8 mouse cellular contexts compared by ENCODE assay signal in the genomic region with DNA sequence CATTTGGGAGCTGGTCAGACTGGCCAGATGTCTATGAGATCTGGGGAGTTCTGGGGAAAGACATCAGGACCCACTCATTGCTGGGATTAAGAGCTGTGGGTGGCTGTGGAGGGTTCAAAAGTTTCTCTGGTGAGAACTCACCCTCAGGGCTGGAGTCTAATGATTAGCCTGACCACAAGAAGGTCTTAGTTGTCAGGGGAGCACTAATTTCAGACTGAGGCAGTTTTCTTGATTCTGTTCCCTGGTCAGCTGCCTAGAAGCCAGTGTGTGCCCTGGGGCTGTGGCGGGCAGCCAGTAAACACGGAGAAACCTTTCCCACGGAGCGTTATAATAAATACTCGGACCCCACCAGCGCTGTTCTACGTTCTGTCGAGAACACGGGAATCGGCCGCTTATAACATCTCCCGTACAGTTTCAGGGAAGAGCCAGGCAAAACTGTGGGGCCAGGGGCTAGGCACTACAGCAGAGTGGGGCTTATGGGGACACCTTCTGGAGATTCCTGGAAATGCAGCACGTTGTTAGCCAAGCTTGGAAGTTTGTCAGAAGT. TPM values are rescaled to one million over a fixed set of nuclear protein-coding genes. Genes with fewer than 3 reads are reported as not detected.
DNase-seq lines count a peak whose midpoint lies in the region; ATAC-seq and TF ChIP-seq lines count a peak whose summit lies in the region.

No protein-coding gene starts in this region.

- TF ChIP-seq CTCF in ES-Bruce4 (IDR thresholded peaks at IDR 0.05; ENCODE audit: low read depth, low read length), result peak; percentile 61

- WGBS in embryonic facial prominence, embryonic 11.5 days, result 6% methylated on average over 13 of the region's 13 CpGs
- WGBS in kidney, embryonic 14.5 days, result 15% methylated on average over 13 of the region's 13 CpGs
- 6% methylated on average over 13 of the region's 13 CpGs for WGBS in neural tube, embryonic 14.5 days

- ATAC-seq in embryonic facial prominence, embryonic 11.5 days (replicated peaks; ENCODE audit: insufficient number of reproducible peaks, low FRiP score, low TSS enrichment, low read depth), result peak; percentile 75
- peak; percentile 85 for ATAC-seq in kidney, embryonic 14.5 days (ENCODE audit: low FRiP score, low TSS enrichment)
- ATAC-seq in neural tube, embryonic 14.5 days (ENCODE audit: low read depth), result peak; percentile 87

- H3K4me3 ChIP-seq in ES-Bruce4 (ENCODE audit: low read depth, low read length), result peak overlapping the region; percentile 49; the same call in 1 of the 2 replicates
- H3K4me3 ChIP-seq in embryonic facial prominence, embryonic 11.5 days (ENCODE audit: low read depth, low read length), result peak overlapping the region; percentile 25
- peak overlapping the region; percentile 35 for H3K4me3 ChIP-seq in kidney, embryonic 14.5 days (ENCODE audit: low read length)
- peak overlapping the region; percentile 27 for H3K4me3 ChIP-seq in neural tube, embryonic 14.5 days (ENCODE audit: low read depth, low read length)

- no peak overlapping the region for H3K9ac ChIP-seq in ES-Bruce4 (ENCODE audit: low read depth, poor library complexity, severe bottlenecking)
- peak overlapping the region; percentile 61 for H3K9ac ChIP-seq in embryonic facial prominence, embryonic 11.5 days (replicated peaks; ENCODE audit: low read length)
- peak overlapping the region; percentile 55 for H3K9ac ChIP-seq in kidney, embryonic 14.5 days (ENCODE audit: low read depth, low read length)
- peak overlapping the region; percentile 32; the same call in 1 of the 2 replicates for H3K9ac ChIP-seq in neural tube, embryonic 14.5 days (replicated peaks; ENCODE audit: low read depth, low read length)

- peak; percentile 65 for DNase-seq in adrenal gland, postnatal 25 days
- DNase-seq in embryonic facial prominence, embryonic 11.5 days (ENCODE audit: low spot score), result peak; percentile 94
- peak; percentile 19 to 64 for DNase-seq in heart, adult 9 months (ENCODE audit: low spot score in 2 of 2)
- DNase-seq in lung, adult 18-20 months, result peak; percentile 47 to 65
- DNase-seq in urinary bladder, postnatal 36 days (ENCODE audit: low spot score in 2 of 2), result peak; percentile 34 to 65

- H3K27me3 ChIP-seq in ES-Bruce4 (ENCODE audit: control insufficient read depth, insufficient read depth, low read length, poor library complexity, severe bottlenecking), result no peaks in the 10 kb centered on the region
- no peaks in the 10 kb centered on the region for H3K27me3 ChIP-seq in embryonic facial prominence, embryonic 11.5 days (ENCODE audit: control insufficient read depth, insufficient read depth, low read length)
- no peaks in the 10 kb centered on the region for H3K27me3 ChIP-seq in kidney, embryonic 14.5 days (ENCODE audit: control insufficient read depth, insufficient read depth, low read length)
- H3K27me3 ChIP-seq in neural tube, embryonic 14.5 days (ENCODE audit: control insufficient read depth, insufficient read depth, low read length), result no peaks in the 10 kb centered on the region

- no peak for TF ChIP-seq EP300 in ES-Bruce4 (IDR thresholded peaks at IDR 0.05; ENCODE audit: insufficient read depth, low read depth, low read length)

- peak overlapping the region; percentile 57 for H3K4me2 ChIP-seq in embryonic facial prominence, embryonic 11.5 days (ENCODE audit: low read depth, low read length)
- H3K4me2 ChIP-seq in kidney, embryonic 14.5 days (replicated peaks; ENCODE audit: low read depth, low read length), result peak overlapping the region; percentile 67
- peak overlapping the region; percentile 51 for H3K4me2 ChIP-seq in neural tube, embryonic 14.5 days (ENCODE audit: low read depth, low read length)

- no peaks in the 10 kb centered on the region for H3K4me1 ChIP-seq in ES-Bruce4 (ENCODE audit: control insufficient read depth, insufficient read depth, low read length)
- H3K4me1 ChIP-seq in embryonic facial prominence, embryonic 11.5 days (ENCODE audit: control insufficient read depth, insufficient read depth, low read length), result no peaks in the 10 kb centered on the region
- peaks cover 4% of the 10 kb centered on the region; the same call in 1 of the 2 replicates for H3K4me1 ChIP-seq in kidney, embryonic 14.5 days (ENCODE audit: control insufficient read depth, insufficient read depth, low read length)
- 0 out of 2 replicates have a peak, but pooled peaks cover 4% of the 10 kb centered on the region for H3K4me1 ChIP-seq in neural tube, embryonic 14.5 days (ENCODE audit: control insufficient read depth, insufficient read depth, low read length)

- no peak overlapping the region for H3K27ac ChIP-seq in ES-Bruce4 (ENCODE audit: insufficient read depth, low read length)
- no peak overlapping the region for H3K27ac ChIP-seq in embryonic facial prominence, embryonic 11.5 days (replicated peaks; ENCODE audit: low read depth, low read length)
- no peak overlapping the region for H3K27ac ChIP-seq in kidney, embryonic 14.5 days (ENCODE audit: low read depth, low read length)
- H3K27ac ChIP-seq in neural tube, embryonic 14.5 days (ENCODE audit: low read depth, low read length), result no peak overlapping the region; the same call in 1 of the 2 replicates

- H3K36me3 ChIP-seq in ES-Bruce4 (ENCODE audit: control insufficient read depth, insufficient read depth, low read length, poor library complexity, severe bottlenecking), result no peaks in the 10 kb centered on the region
- H3K36me3 ChIP-seq in embryonic facial prominence, embryonic 11.5 days (replicated peaks; ENCODE audit: control insufficient read depth, insufficient read depth, low read depth, low read length), result no peaks in the 10 kb centered on the region
- H3K36me3 ChIP-seq in kidney, embryonic 14.5 days (ENCODE audit: control insufficient read depth, insufficient read depth, low read length), result no peaks in the 10 kb centered on the region
- H3K36me3 ChIP-seq in neural tube, embryonic 14.5 days (ENCODE audit: control insufficient read depth, insufficient read depth, low read length), result no peaks in the 10 kb centered on the region

- no peak for TF ChIP-seq POLR2A in ES-Bruce4 (IDR thresholded peaks at IDR 0.05; ENCODE audit: insufficient read depth, low read length)

- peaks cover 5% of the 10 kb centered on the region; the same call in 1 of the 2 replicates for H3K9me3 ChIP-seq in ES-Bruce4 (replicated peaks; ENCODE audit: control insufficient read depth, insufficient read depth, low read length, poor library complexity, severe bottlenecking)
- no peaks in the 10 kb centered on the region for H3K9me3 ChIP-seq in embryonic facial prominence, embryonic 11.5 days (replicated peaks; ENCODE audit: control insufficient read depth, low read length)
- no peaks in the 10 kb centered on the region for H3K9me3 ChIP-seq in kidney, embryonic 14.5 days (ENCODE audit: control insufficient read depth, low read length)
- H3K9me3 ChIP-seq in neural tube, embryonic 14.5 days (ENCODE audit: control insufficient read depth, low read length), result no peaks in the 10 kb centered on the region

RNA-seq across cellular contexts. Expression of a gene that starts 3.7 kb away (rescaled TPM):
- polyA plus RNA-seq in ES-Bruce4 (2011; ENCODE audit: insufficient read depth, insufficient read length, low read depth, missing spikeins), result 3.6 and 4.8 TPM in 2 replicates
- total RNA-seq in adrenal gland, postnatal 25 days (2021), result 82.2 and 92.3 TPM in 2 replicates
- 10.7 and 11.2 TPM in 2 replicates for polyA plus RNA-seq in embryonic facial prominence, embryonic 11.5 days (2014; fragmentation: Nextera tagmentation; extraction: Ambion mirVana)
- polyA plus RNA-seq in kidney, embryonic 14.5 days (2014; fragmentation: Nextera tagmentation; extraction: Ambion mirVana), result 17.8 and 27.5 TPM in 2 replicates
- 8.1 and 9.2 TPM in 2 replicates for polyA plus RNA-seq in neural tube, embryonic 14.5 days (2014; fragmentation: Nextera tagmentation; extraction: Ambion mirVana)

Comparison
In these comparisons a context has a peak if more than half of its experiments do, and no peak if none do; other contexts are left out.
1. DNase-seq: peak in every context shown above with its lines; median percentile 94 in embryonic facial prominence, embryonic 11.5 days; 65 in adrenal gland, postnatal 25 days; 56 in lung, adult 18-20 months; 50 in urinary bladder, postnatal 36 days; 42 in heart, adult 9 months.